Mouse (Mus musculus) thymus, postnatal 10 days (tissue): ENCODE results near the gene Socs1.

Source experiments
- DNase-seq, 2 experiments: peaks; one replicate each; pipeline ENCODE4 v3.0.0; 2021; ENCODE audit warnings: low spot score in 2 of 2

Socs1 gene

GRCm38 (mm10) chr16:10786782-10787547, 1.6 kb upstream of the Socs1 start:
- DNase-seq, result no peak

- peak; percentile 88 to 94 for DNase-seq
Observed at GRCm38 (mm10) chr16:10786288-10786687, 952 bp upstream of the Socs1 start.

DNA sequence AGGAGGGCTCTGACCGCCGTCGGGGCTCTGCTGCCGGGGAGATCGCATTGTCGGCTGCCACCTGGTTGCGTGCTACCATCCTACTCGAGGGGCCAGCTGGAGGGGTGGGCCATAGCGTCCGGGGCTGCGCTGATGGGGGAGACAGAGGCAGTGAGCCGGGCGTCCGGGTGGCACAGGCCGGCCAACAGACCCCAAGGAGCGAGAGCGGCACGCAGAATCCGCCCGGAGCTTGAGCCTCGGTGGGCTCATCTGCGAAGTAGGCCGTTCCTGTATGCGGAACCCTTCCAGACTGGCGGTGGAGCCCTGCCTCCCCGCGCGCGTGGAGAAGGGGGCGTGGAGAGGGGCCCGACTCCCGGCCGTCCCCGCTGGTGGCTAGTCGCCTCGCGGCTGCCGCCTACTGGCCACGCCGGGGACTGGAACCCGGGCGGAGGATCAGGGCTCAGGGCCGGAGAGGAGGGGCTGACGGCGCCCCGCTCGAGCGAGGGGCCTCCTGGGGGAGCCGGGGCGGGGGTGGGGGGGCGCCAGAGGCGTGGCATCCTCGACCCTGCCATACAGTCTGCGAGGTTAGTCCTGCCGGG, 454 bp downstream of the Socs1 start:
- DNase-seq, result peak; percentile 97 to 100

GRCm38 (mm10) chr16:10783883-10784792, 1.2 kb downstream of the Socs1 start:
- peak in 1 of 2 experiments; percentile 61 for DNase-seq

DNA sequence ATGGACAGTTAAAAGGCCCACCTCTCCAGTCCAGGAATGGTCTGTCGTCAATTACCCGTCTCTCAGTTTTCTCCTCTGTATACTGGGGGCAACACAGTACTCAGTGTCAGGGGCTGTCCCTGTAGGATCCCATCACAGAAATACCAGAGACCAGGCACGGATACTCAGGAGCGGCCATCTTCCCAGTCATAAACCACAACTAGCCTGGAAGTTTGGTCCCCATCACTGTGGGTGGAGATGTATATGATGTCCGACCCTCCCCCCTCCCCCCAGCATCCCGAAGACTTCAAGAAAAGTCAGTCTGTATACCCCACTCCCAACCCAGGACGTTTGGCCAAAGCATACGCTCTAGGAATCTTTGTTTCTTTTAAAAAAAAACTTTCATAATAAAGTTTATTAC, 1.9 kb downstream of the Socs1 start:
- no peak for DNase-seq

- no peak for DNase-seq
Observed at GRCm38 (mm10) chr16:10783152-10783434, 2.2 kb downstream of the Socs1 start.

- no peak for DNase-seq
Observed at GRCm38 (mm10) chr16:10782377-10783151, 2.8 kb downstream of the Socs1 start.

GRCm38 (mm10) chr16:10781862-10782371, 3.4 kb downstream of the Socs1 start:
- DNase-seq, result peak; percentile 58 to 68

DNA sequence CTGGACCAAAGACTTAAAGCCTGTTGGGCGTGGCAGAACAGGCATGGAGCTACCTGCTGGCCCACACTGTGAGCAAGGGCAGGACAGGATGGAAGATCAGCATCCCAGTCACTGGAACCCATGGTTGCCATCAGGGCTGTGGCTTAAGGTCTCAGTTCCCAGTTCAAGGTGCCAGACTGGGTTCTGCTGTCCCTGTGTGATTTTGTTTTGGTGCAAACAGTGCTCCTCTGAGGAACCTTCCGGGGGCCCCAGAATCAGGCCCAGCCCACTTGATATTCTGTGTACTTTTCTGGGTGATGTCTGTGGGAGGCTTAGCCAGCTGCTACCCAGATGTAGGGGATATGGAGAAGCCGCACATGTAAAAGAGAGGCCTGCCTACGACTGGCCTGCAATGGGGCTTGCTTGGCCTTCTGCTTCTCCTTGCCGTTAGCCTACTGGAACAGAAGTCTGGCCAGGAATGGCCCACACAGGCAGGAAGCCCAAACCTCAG, 4.7 kb downstream of the Socs1 start:
- DNase-seq, result peak in 1 of 2 experiments; percentile 25

DNA sequence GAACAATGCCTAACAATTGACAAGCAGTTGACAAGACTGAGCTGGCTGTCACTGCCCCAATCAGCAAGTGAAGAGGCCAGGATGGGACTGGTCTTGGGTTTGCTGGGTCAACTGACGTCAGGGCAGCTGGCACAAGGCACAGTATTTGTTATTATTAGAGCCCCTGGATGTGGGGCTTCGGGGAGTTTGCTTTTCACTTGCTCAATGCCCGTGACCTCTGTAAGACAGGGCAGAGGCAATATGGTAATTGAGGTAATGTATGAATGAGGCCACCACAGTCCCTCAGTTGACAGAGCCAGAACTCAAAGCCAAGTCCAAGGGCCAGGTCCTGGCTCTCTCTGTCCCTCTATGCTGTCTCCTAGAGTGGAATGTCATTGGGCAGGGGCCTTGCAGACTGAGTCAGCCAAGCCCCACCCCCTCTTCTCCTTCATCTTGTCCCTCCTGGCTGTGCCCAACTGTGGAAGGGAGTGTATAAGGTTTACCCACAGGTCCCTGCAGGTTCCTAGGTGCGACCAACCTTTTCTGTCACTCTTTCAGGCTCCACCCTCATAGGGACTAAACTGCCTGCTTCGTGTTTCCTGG, 7.7 kb downstream of the Socs1 start:
- DNase-seq, result no peak

- no peak for DNase-seq
Observed at GRCm38 (mm10) chr16:10776322-10776721, 9.0 kb downstream of the Socs1 start.

DNA sequence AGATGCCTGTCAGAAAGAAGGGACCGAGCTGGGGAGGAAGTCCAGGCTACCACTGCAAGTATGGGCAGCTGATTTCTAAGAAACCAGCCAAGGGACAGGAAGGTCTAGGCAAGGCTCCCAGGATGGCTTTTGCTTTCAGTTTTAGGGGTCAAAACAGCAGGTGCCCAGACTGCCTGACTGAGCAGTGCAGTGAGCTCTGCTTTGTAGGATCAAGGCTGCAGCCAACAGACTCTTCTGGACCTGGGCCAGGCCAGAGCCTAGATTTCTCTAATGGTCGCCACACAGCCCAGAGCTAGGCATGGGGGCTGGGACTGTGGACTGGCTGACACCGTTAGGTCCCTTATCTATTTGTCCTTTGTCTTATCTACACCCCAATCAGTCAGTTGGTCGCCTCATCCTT, 10.6 kb downstream of the Socs1 start:
- no peak for DNase-seq

DNA sequence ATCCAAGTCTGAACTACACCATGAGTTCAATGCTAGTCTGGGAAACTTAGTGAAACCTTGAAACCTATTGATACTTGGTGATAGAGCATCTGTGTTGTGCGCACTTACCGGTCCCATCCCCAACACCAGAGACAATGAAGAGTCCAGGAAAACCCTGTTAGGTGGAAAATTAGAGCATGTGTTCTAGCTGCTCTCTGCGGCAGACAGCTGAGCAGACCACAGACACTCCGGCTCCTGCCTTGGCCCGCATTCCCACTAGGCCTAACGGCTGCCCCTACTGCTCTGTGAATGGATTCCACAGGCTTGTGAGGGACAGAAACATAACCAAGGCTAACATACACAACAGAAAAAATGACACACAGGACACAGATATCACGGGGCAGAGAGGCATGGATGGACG, 11.8 kb downstream of the Socs1 start:
- DNase-seq, result no peak

DNA sequence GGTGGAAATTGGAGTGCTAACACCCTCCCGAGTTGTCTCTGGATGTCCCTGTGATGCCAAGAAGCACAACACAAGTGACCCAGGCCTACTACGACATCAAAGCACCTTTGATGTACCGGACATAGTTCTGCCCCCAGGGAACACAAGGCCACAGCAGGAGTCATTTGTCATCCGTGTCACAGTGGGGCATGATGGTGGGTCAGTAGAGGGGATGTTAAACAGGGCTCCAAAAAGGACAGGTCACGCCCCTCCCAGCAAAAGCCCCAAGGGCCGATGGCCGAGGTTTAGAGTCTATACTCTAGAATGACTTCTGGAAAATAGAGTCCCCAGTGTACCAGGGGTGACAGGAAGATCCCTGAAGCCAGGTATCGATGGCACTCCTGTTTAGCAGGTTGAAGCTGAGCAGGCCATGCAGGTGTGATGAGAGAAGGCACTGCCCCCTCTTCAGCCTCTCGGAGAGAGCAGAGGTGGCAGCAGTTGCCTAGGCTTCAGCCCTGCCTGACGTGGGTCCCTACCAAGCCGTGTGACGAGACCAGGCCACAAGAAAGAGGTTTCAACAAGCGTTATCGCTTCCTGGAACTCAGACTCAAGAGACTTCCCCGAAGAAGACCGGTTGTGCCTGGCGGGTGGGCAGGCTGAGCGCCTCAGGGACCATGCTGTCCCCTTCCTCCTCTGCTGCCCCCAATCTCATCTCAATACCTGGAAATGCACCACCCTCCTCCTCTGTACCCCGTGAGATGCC, 13.4 kb downstream of the Socs1 start:
- DNase-seq, result peak; percentile 69 to 74

DNA sequence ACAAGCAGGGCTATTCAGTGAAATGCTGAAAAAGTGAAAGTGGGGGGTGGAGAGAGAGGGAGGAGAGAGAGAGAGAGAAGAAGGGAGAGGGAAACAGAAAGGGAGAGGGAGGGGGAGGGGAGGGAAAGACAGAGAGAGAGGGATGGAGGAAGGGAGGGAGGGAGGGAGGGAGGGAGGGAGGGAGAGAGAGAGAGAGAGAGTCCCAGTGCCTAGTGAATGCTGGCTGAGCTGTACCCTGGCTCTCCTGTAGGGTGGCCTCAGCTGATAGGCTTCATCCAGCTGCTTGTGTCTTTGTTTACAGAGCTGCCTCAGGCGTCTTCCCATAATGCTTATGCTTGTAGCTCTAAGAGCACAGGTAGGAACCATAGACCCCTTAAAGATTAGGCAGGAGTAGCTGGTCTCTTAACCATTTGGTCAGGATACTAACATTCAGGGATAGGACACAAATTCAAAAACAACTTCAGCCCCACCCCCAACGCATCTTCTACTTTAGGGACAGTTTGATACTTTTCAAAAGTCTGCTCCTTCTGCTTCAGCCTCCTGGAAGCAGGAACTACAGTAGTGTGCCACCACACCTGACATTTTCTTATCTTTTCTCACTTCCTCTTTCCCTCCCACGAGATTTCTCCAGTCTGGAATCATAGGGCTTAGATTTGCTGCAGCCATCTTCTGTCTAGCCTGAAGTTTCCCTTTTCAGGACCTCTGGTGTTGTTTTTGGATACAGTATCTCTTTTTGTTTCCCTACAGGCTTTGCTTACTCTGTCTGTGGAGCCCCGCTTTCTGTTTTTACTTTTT, 14.6 kb downstream of the Socs1 start:
- no peak for DNase-seq

DNA sequence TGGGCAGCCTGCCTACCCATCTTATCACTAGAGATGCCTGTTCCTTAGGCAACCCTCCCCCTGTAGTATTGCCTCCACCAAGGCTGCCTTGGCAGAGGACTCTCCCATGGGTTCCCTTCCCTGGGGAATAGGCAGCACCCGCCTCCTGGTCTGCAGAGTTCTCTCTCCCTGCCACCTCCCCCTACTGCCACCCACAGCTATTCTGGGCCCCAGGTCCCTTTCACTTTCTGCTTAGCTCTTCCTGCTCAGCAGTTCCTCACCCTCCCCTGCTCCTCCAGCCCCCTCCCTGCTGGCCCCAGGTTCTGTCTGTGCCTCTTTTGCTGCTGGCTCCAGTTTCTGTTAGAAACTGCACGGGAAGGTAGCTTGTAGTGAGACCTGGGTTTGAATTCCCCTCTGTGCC, 15.7 kb downstream of the Socs1 start:
- peak; percentile 63 to 70 for DNase-seq

DNA sequence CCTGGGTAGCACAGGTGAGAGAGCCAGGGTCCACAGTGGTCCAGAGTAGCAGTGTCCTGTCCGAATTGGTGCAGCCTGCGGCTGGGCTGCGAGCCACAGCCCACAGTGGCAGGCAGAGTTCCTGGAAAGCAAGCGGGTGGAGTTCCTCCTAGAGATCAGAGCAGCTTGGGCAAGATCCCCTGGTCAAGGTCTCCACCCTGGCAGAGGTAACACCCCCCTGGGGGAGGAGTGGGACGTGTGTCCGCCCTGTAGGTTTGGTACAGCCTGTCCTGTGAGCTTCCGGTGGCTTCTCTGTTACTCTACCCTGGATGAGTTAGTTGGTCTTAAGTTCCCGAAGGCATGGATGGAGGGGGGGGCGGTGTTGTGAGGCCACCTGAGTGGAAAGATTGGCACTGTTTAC, 16.5 kb downstream of the Socs1 start:
- no peak for DNase-seq

GRCm38 (mm10) chr16:10767158-10767557, 18.2 kb downstream of the Socs1 start:
- peak; percentile 79 to 97 for DNase-seq

GRCm38 (mm10) chr16:10764323-10764722, 21.0 kb downstream of the Socs1 start:
- no peak for DNase-seq
